Mouse (Mus musculus) MEL (cell line): ENCODE data around the gene Sis.

ENCODE experiments used
- CTCF ChIP-seq, 3 experiments: IDR thresholded peaks in 2 of 3; conservative IDR thresholded peaks in 1 of 3; 2 replicates each; pipeline ENCODE4 v1.5.1; 2011 to 2012; ENCODE audit warnings: low read length in 3 of 3, low read depth in 2 of 3, mild to moderate bottlenecking in 2 of 3, improper control_type of control experiment in 1 of 3, inconsistent platforms in 1 of 3, mixed read lengths in 1 of 3, moderate library complexity in 1 of 3; ENCODE audit not compliant: control insufficient read depth in 1 of 3, insufficient read depth in 1 of 3, poor library complexity in 1 of 3, severe bottlenecking in 1 of 3
- EP300 ChIP-seq, 2 experiments: IDR thresholded peaks; 2 replicates each; pipeline ENCODE4 v1.6.1; 2011; ENCODE audit warnings: improper control_type of control experiment in 2 of 2, low read length in 2 of 2, low read depth in 1 of 2, mild to moderate bottlenecking in 1 of 2
- KAT2A ChIP-seq: conservative IDR thresholded peaks from 2 replicates; pipeline ENCODE4 v1.6.1; 2012; ENCODE audit warnings: low read depth, low read length, improper control_type of control experiment, inconsistent platforms
- MYC ChIP-seq: IDR thresholded peaks from 2 replicates; pipeline ENCODE4 v1.6.1; 2011; ENCODE audit warnings: low read depth, mild to moderate bottlenecking, low read length, improper control_type of control experiment, moderate library complexity
- POLR2A ChIP-seq, 2 experiments: IDR thresholded peaks; 2 replicates each; pipeline ENCODE4 v1.6.1; 2011 to 2012; ENCODE audit warnings: low read length in 2 of 2, mild to moderate bottlenecking in 2 of 2, control low read depth in 1 of 2, improper control_type of control experiment in 1 of 2, low read depth in 1 of 2, moderate library complexity in 1 of 2; ENCODE audit not compliant: control insufficient read depth in 1 of 2, insufficient read depth in 1 of 2, poor library complexity in 1 of 2
- RAD21 ChIP-seq: IDR thresholded peaks from 2 replicates; pipeline ENCODE4 v1.6.1; 2011; ENCODE audit warnings: mild to moderate bottlenecking, low read depth, low read length, improper control_type of control experiment

GRCm38 (mm10) chr3:72990992-72991391 is 23.3 kb upstream of the Sis start:
- TF ChIP-seq RAD21 (no peak), CTCF (IDR thresholded peaks at IDR 0.05 in 2 of 3, conservative IDR thresholded peaks at IDR 0.05 in 1 of 3; ENCODE audit: control insufficient read depth in 1 of 3, insufficient read depth in 1 of 3, low read depth in 2 of 3, low read length in 3 of 3, poor library complexity in 1 of 3, severe bottlenecking in 1 of 3) (no peak), POLR2A (IDR thresholded peaks at IDR 0.05; ENCODE audit: control insufficient read depth in 1 of 2, insufficient read depth in 1 of 2, low read depth in 1 of 2, low read length in 2 of 2, poor library complexity in 1 of 2) (no peak), EP300 (IDR thresholded peaks at IDR 0.05; ENCODE audit: low read depth in 1 of 2, low read length in 2 of 2) (no peak), MYC (no peak), KAT2A (no peak)
